Mouse (Mus musculus): ENCODE results near the gene Pdpn.

DNA sequence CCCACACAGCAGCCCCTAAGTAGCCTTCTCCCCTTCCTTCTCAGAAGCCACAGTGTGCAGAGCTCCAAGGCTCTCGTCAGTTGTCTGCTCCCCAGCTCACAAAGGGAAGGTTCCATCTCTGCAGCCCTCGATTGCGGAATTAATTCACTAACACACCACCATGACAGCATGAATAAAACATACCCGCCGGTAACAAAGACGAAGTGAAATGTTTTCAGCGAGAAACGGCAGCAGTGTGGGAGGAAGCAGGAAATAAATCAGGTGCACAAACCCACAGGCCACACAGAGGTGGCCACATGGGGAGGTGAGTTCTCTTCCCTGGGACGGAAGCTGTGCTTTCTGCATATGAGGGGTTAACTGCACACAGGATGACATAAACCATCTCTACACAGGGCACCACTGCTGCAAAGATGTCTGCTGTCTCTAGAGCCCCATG is 80.0 kb downstream of the Pdpn start:
- TF ChIP-seq POLR2A (IDR thresholded peaks at IDR 0.05; ENCODE audit: control insufficient read depth, low read depth, low read length) (no peak), CTCF (IDR thresholded peaks at IDR 0.05; ENCODE audit: control insufficient read depth, insufficient read depth, insufficient replicate concordance, low read depth, low read length) (no peak)

Data from testis, adult 2 months (tissue).